Mouse (Mus musculus) mature B cell (primary cell): ENCODE measurements around the gene Thada.
"Not testable (repeated sequence)": the region's sequence is repeated elsewhere in the genome, so short reads cannot be mapped to it uniquely, and the experiment has no call there.

Experiments used
- in situ Hi-C: fragments of 300-500 bp; cut with MboI; formaldehyde crosslinking; loops from 2 replicates; pipeline ENCODE4 v1.14.3; 2019

The Thada gene

DNA sequence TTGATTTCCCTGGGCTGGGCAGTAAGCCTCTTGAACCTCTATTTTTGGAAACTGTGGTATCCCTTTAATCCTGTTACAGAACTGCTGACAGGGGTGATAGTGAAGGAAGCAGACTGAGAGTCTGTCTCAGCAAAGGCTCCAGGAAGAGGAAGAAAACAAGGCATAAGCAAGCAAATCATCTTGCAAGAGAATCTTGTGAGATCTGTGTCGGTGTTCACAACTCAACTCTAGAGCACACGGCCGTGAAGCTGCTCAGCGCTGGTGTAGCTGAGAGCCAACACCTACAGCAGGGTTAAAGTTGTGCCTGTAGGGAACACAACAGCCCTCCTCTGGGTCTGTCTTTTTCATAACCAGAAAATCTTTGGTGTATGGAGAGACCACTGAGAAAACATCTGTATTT lies 172.8 kb downstream of the Thada start:
- in situ Hi-C loops, result no loop called here

GRCm38 (mm10) chr17:84291228-84291627 lies 174.8 kb downstream of the Thada start:
- in situ Hi-C loops, result not testable (repeated sequence)

DNA sequence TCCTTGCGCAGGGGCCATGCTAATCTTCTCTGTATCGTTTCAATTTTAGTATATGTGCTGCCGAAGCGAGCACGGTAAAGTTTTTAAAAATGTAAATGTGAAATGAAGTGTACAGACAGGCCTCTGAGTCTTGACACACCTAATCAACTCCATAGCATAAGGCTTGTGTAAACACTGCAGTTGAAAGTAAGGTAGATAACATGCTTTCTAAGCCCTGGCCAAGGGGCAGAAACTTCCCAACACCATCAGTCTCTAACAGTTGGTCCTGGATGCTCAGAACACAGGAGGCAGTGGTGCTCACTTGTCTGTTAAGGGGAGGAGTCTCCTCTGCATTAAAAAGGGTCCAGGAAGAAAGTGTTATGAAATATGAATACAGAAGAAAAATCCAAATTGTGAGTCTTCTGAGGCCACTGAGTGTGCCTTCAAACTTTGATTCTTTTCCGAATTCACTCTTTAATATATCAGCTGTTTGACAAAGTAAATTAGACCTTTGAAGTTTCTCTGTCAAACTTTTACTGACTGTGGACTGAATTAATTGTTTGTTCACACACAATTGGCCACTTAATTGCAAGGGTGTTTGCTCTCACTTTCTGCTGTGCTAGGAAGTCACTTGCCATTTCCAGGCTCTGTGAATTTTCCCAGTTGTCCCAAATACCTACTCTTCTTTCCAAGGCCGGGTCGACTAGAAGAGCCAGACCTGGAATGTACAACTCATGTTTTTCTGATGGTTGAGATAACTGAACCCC lies 178.2 kb downstream of the Thada start:
- in situ Hi-C loops, result no loop called here

DNA sequence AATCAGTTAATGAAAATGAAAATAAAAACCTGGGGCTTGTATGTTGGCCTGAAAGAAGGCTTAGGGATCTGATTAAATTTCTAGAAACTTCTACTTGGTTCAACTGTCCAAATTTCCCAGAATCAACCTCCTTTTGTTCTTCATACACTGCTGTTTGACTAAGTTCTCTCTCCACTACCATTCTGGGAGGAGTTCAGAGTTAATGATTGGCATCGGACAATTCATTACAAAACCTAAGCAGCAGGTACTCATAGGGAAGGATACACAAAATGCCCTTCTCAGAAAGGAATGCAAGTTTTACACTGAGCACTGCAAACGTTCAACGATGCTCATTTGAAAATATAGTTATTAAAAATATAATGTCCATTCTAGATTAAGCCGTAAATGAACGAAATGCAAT lies 179.5 kb downstream of the Thada start:
- in situ Hi-C loops, result no loop called here

DNA sequence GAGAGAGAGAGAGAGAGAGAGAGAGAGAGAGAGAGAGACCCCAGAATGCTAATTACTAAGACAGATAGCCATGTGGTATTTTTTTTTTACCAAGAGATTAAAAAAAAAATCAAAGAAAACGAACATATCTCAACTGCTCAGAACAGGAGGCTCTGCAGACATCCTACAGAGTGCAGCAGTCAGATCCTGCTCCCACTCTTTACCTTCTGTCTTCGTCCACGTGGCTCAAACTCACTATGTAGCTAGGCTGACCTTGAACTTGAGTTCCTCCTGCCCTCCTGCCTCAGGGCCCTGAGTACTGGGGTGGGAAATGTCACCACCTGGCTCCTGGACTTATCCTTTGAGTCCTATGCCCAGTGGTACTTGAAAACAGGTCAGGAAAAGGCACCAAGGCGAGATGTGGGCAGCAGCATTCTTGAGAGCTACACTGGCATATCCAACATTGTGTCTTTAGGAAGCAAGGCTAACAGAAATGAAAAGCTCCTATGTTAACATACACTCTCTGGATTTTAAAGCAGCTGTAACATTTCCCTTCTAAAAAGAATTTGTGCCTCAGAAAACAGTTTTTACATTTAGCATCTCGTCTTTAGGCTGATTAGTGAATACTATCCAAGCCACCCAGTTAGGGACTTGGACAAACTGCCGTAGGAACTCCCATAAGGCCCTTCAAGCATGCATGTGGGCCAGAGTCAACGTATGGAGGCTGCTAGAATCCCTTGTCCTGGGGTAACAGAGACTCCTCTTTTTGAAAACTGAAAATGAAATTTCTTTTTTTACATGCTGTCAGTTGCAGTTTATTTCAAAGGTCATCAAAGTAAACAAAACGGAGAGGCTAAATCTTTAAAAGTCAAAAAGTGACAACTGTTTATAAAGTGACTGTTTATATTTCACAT lies 183.4 kb downstream of the Thada start:
- in situ Hi-C loops, result no loop called here

- in situ Hi-C loops, result no loop called here
These were observed 187.0 kb downstream of the Thada start for GRCm38 (mm10) chr17:84279001-84279400.

DNA sequence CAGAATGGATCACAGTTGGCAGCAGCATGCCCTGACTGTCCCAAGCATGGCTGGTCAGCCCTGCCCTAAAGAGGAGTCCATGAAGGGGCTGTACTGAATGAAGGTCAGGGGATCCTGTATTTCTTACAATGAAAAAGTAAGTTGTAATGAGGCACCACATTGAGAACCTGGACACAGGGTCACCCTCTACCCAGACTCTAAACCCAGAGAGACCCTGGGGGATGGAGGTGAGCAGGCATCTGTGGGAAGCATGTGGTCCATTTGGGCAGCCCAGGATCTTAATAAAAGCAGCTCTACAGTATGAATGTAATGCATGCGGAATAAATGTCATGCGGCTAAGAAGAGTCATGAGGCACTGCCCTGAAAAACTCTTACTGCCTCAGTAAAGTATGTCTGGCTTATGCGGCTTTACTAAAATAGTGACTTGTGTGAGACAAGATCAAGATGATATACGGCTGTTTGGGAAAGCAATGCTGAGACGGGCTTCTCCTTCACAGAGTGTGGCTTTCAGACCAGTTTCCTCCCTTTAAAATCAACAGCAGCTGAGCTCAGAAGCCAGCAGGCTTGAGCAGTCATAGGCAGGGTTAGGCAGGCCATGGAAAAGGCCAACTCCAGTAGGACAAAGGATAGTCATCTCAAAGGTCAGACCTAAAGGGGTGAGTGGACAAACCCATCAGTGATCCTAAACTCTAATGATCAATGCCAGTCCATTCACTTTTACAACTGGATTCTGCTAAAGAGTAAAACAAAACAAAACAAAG lies 187.6 kb downstream of the Thada start:
- in situ Hi-C loops, result no loop called here

GRCm38 (mm10) chr17:84274999-84275398 lies 191.0 kb downstream of the Thada start:
- in situ Hi-C loops, result no loop called here

GRCm38 (mm10) chr17:84274163-84274562 lies 191.8 kb downstream of the Thada start:
- in situ Hi-C loops, result no loop called here

- in situ Hi-C loops, result no loop called here
These were observed 193.3 kb downstream of the Thada start for GRCm38 (mm10) chr17:84272557-84273261.

DNA sequence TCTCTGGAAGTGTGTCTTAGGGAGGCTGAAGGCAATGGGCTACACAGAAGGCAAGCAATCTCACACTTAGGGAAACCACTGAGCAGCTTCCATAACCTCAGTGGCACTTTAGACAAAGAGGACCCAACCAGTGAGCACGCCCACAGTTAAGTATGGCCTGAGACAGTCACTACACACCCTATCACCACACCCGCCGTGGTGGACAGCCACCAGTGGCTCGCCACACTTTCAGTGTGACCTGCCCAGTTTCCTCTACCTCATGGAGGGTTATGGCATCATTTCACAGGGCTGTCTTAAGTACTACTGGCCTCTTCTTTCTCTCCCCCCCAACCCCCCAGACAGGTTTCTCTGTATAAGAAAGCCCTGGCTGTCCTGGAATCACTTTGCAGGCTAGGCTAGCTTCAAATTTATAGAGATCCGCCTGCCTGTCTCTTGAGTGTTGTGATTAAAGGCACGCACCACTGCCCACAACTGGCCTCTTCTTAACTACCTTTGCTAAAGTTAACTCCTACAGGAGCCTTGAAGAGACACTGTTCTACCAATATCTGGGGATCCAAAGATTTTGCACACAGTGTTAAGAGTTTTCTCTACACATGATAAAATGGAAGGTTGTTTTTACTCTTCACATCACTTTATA lies 194.3 kb downstream of the Thada start:
- in situ Hi-C loops, result no loop called here

GRCm38 (mm10) chr17:84269722-84270121 lies 196.3 kb downstream of the Thada start:
- in situ Hi-C loops, result no loop called here

GRCm38 (mm10) chr17:84268450-84268849 lies 197.6 kb downstream of the Thada start:
- in situ Hi-C loops, result no loop called here

DNA sequence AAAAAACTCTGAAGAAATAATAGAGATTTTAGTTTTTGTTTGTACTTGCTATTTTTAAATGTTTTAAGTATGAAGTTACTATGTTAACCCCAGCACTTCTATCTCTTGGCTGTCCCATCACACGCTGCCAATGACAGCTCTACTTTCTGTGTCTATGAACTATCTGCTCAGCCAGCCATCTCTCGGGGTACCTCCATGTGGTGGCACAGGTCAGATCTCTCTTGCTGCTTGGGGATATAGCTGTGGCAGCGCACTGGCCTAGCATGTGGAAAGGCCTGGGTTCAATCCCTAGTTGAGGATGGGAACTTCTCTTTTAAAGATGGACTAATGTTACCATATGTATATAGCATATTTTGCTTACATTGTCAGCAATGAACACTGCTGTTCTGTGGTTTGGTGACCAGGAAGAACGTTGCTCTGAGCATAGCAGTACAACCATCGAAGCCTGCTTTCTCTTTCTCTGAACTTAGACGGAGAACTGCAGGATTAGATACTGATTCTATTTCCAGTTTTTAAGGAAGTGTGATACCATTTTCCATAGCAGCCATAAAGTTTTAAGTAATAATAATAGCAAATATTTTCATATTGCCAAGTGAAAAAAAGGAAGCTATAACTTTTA lies 198.4 kb downstream of the Thada start:
- in situ Hi-C loops, result no loop called here

DNA sequence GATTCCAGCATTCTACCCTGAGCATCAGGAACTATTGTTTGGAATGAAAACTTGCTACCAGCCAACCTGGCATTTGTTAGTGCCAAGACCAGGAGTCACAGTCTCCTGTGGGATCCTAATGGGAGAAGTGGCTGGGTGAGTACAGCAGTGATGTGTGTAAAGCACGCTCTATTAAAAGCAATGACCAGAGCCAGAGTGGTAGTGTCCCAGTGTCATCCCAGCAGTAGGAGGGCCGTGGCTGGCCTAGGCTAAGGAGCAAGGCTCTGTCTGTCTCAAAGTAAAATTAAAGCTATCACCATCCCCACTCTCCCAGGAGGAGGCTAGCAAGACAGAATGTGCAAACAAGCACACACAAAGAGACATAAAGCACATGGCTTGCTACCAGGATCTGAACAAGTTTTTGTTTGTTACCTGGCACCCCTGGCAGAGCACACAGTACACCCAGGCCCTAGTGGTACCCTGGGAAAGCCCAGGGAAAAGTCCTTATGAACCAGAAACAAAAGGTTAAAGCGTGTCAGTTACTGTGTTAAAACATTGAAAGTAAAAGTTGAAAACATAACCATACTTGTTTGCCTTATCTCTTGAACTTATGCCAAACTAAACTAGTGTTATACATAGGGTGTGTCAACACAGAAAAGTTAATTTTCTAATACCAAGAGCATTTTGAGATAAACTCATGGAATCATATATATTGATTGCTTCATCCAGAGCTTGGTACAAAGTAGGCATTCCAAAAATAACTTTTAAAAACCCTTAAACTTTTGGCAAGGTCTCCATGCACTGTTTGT lies 199.7 kb downstream of the Thada start:
- in situ Hi-C loops, result no loop called here

- in situ Hi-C loops, result no loop called here
These were observed 200.4 kb downstream of the Thada start for GRCm38 (mm10) chr17:84265480-84266130.

- in situ Hi-C loops, result no loop called here
These were observed 201.7 kb downstream of the Thada start for GRCm38 (mm10) chr17:84264305-84264704.

- in situ Hi-C loops, result no loop called here
These were observed 202.4 kb downstream of the Thada start for GRCm38 (mm10) chr17:84263591-84263990.

DNA sequence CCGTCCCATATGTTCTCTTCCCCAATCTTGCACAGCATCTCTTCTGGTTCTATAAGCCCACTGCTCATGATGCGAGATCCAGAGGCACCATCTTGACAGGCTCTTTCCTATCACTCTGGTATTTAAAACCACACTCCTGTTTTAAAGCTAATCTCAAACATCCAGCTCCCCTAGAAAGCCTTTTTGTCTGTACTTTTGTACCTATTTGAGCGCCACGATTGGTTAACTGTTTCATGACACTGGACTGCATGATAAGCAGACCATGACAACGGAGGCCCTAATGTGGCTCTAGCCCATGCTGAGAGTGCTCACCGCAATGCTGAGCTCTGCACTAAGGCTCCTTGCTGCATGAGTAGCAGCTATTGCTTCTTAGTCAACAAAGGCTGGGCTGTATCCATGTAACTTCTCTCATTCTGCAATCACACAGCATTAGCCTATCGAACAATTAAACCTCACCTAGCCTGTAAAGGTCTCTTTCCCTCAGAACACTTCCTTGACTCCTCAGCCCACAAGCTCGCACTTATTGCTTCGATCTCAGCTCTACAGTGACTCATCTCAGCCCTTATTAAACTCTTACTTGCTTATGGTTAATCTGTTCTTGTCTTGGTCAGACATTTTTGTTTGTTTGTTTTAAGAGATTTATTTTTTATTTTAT lies 203.6 kb downstream of the Thada start:
- in situ Hi-C loops, result no loop called here
